Mouse (Mus musculus) limb, embryonic 11.5 days (tissue): ENCODE measurements around the gene Cyp2j8. TPM values are rescaled to one million over a fixed set of nuclear protein-coding genes. Genes with fewer than 3 reads are reported as not detected.
"Not testable (repeated sequence)": the region's sequence is repeated elsewhere in the genome, so short reads cannot be mapped to it uniquely, and the experiment has no call there.

ENCODE experiments used
- ATAC-seq: fragments of 200-750 bp; cut with Nextera tagmentation; 2 replicates; pipeline ENCODE4 v1.8.0; 2017; ENCODE audit warnings: low read depth; ENCODE audit not compliant: insufficient number of reproducible peaks, low FRiP score, low TSS enrichment
- DNase-seq: peaks from one replicate; pipeline ENCODE4 v3.0.0-alpha.2; 2015; ENCODE audit warnings: low spot score
- H3K27ac ChIP-seq: fragments of 300-500 bp; sonication (generic); replicated peaks from 2 replicates; pipeline ENCODE4 v1.5.1; 2014; ENCODE audit warnings: low read depth, mild to moderate bottlenecking, low read length
- H3K27me3 ChIP-seq: fragments of 300-500 bp; sonication (generic); 2 replicates; pipeline ENCODE4 v1.6.1; 2014; ENCODE audit warnings: mild to moderate bottlenecking, low read length, mixed read lengths; ENCODE audit not compliant: control insufficient read depth, insufficient read depth
- H3K36me3 ChIP-seq: fragments of 300-500 bp; sonication (generic); 2 replicates; pipeline ENCODE4 v1.6.1; 2014; ENCODE audit warnings: mild to moderate bottlenecking, low read length, moderate library complexity, mixed read lengths; ENCODE audit not compliant: control insufficient read depth, insufficient read depth
- H3K4me1 ChIP-seq: fragments of 300-500 bp; sonication (generic); 2 replicates; pipeline ENCODE4 v1.6.1; 2014; ENCODE audit warnings: low read length, mixed read lengths; ENCODE audit not compliant: control insufficient read depth, insufficient read depth
- H3K4me2 ChIP-seq: fragments of 300-500 bp; sonication (generic); 2 replicates; pipeline ENCODE4 v1.6.1; 2014; ENCODE audit warnings: low read depth, mild to moderate bottlenecking, moderate library complexity; ENCODE audit not compliant: severe bottlenecking
- H3K4me3 ChIP-seq: fragments of 300-500 bp; sonication (generic); 2 replicates; pipeline ENCODE4 v1.5.1; 2014; ENCODE audit warnings: low read depth, low read length
- H3K9ac ChIP-seq: fragments of 300-500 bp; sonication (generic); 2 replicates; pipeline ENCODE4 v1.6.1; 2014; ENCODE audit warnings: mild to moderate bottlenecking, low read length
- H3K9me3 ChIP-seq: fragments of 300-500 bp; sonication (generic); 2 replicates; pipeline ENCODE4 v1.6.1; 2016; ENCODE audit warnings: low read length; ENCODE audit not compliant: control insufficient read depth
- WGBS: fragments of 180-500 bp; shearing (Covaris S2); extraction: QIAGEN DNeasy Blood & Tissue Kit; methylation state at CpG from one replicate; pipeline ENCODE4 v1.1.7; 2014; 5-methylcytosine and 5-hydroxymethylcytosine counted together
- polyA plus RNA-seq: library from polyadenylated mRNA; unstranded; fragments of >200 nt; fragmentation: Nextera tagmentation; extraction: Ambion mirVana; gene quantifications from 2 replicates; pipeline ENCODE4 v1.2.1, GENCODE M21; 2014

The Cyp2j8 gene
- not detected in 2 replicates for polyA plus RNA-seq

DNA sequence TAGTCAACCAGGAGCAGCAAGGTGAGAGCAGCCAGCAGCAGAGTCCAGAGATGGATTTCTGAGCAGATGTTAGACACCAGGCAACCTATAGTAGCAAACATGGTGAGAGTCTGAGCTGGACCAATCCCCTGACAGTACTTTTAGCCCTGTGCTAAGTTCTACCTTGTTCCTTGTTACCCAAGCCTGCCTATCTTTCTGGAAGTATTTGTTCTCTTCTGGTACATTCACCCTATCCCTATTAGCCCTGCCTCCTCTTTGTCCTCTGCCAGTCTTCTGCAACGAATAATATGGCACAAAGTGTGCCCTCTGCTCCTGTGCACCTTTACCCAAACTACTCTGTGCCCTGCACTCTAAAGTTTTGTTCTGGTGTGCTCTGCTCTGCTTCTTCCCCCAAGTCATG lies at the start of gene Cyp2j8:
Cyp2j8 (minus strand) TSS at position 101 of the 400 bp plus-strand sequence.
- Histone ChIP-seq H3K4me3 (no peak within 1 kb of the TSS), H3K9ac (no peak within 1 kb of the TSS), H3K27me3 (no peaks in the 10 kb centered on the region), H3K4me1 (no peaks in the 10 kb centered on the region), H3K27ac (no peak within 1 kb of the TSS), H3K36me3 (no peaks in the 10 kb centered on the region), H3K9me3 (no peaks in the 10 kb centered on the region), H3K4me2 (no peak within 1 kb of the TSS)
- ATAC-seq (no peak), DNase-seq (no peak)
- 93% methylated on average over 1 of the region's 1 CpGs for WGBS

DNA sequence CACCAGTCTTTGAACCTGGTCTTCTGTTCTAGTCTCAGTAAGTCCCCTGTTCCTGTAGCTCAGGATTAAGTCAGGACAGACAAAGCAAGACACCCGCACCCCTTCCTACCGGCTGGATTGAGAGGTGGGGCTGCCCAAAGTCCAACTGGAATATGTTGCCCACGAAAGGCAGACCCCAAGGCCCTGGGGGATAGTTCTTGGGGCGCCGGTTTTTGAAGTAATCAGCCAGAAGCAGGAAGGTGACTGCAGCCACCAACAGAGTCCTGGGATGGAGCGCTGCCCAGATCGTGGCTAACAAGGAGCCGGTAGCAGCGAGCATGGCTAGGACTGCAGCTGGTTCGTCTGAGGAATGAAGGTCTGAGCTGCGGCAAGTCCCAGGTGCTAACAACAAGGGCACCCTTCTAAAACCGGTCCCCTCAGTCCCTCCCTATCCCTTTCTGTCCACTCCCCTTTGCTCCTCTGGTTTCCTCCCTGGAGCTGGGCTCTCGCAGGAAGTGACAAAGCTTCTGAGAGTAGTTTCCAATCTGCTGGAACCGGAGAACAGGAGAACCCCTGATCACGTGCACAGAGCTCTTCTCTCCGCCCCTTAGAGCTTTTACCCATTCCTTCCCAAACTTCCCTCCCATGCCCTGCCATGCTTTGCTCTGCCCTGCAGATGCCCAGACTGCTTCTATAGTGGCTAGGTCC lies 46.1 kb upstream of the Cyp2j8 start, which contains the start of gene Cyp2j6:
Cyp2j6 (minus strand) TSS at position 529 of the 687 bp plus-strand sequence.
- Histone ChIP-seq H3K36me3 (no peaks in the 10 kb centered on the region), H3K4me3 (peak within 1 kb of the TSS; percentile 61), H3K4me2 (peak within 1 kb of the TSS; percentile 46), H3K9ac (peak within 1 kb of the TSS; percentile 67), H3K4me1 (no peaks in the 10 kb centered on the region), H3K9me3 (no peaks in the 10 kb centered on the region), H3K27ac (no peak within 1 kb of the TSS), H3K27me3 (no peaks in the 10 kb centered on the region)
- ATAC-seq (peak; percentile 96), DNase-seq (peak; percentile 70)
- 2% methylated on average over 16 of the region's 16 CpGs for WGBS

DNA sequence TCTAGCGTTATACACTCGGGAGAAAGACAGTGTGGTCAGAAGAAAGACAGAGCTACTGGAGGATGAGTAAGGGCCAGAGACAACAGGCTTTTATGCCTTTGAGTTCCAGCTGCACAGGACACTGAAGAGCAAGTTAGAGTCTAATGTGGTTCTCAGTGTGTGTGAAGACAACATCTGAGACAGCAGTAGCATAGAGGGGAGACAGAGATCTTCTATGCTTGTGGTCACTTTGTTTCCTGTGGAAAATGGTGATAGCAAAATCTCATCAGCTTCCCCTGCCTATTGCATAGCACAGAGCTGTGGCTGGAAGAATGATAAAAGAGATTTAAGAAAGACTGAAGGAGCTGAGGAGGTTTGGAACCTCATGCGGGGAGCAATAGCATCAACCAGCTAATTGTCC lies 44.4 kb upstream of the Cyp2j8 start:
- Histone ChIP-seq H3K4me3 (no peak overlapping the region), H3K4me2 (no peak overlapping the region), H3K36me3 (no peaks in the 10 kb centered on the region), H3K27ac (no peak overlapping the region), H3K4me1 (no peaks in the 10 kb centered on the region), H3K9me3 (no peaks in the 10 kb centered on the region), H3K27me3 (no peaks in the 10 kb centered on the region), H3K9ac (no peak overlapping the region)
- whole genome bisulfite sequencing, result 99% methylated on average over 3 of the region's 3 CpGs
- ATAC-seq, result no peak
- no peak for DNase-seq

DNA sequence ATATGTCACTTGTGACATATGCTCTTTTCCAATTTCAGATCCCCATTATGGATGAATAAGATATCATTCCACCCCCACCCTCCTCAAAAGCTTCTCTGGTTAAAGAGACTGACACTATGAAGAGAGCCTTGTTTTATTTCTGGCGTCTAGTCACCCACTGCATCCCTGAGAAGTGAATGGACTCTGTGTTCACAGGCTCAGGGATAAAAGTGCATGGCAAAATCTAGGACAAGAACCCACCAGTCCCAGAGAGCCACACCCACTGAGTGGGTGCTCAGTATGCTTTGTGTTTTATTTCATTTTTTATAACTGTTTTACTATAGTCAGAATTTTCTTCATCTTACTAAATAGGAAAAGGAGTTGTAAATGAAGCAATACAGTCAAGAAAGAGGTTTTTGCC lies 38.8 kb upstream of the Cyp2j8 start:
- WGBS, result 78% methylated on average over 1 of the region's 1 CpGs
- H3K27me3 ChIP-seq, result no peaks in the 10 kb centered on the region
- no peak for DNase-seq
- H3K36me3 ChIP-seq, result no peaks in the 10 kb centered on the region
- no peak overlapping the region for H3K9ac ChIP-seq
- no peaks in the 10 kb centered on the region for H3K9me3 ChIP-seq
- no peak overlapping the region for H3K4me3 ChIP-seq
- ATAC-seq, result no peak
- H3K27ac ChIP-seq, result no peak overlapping the region
- no peak overlapping the region for H3K4me2 ChIP-seq
- no peaks in the 10 kb centered on the region for H3K4me1 ChIP-seq

DNA sequence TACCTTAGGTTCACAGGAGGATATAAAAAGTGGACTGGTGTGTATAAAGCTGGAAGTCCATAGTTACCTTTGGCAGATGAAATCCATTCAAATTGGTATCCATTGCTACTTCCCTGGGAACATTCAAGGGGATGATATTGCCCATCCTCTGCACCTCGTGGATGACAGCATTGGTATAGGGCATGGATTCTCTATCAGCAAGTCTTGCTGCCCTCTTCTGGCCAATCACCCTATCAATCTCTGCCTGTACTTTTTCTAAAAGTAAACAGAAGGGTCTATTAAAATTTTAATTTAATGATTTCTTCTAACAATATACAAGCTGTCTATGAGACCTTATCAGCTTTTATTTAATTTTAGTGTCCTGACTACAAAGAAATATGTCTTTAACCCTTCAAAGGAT lies 18.6 kb upstream of the Cyp2j8 start:
- 24% methylated on average over 1 of the region's 1 CpGs for WGBS
- DNase-seq (no peak), ATAC-seq (no peak)
- no peak overlapping the region for H3K9ac ChIP-seq
- H3K27ac ChIP-seq, result no peak overlapping the region
- H3K4me3 ChIP-seq, result no peak overlapping the region
- no peaks in the 10 kb centered on the region for H3K9me3 ChIP-seq
- no peaks in the 10 kb centered on the region for H3K36me3 ChIP-seq
- no peaks in the 10 kb centered on the region for H3K27me3 ChIP-seq
- H3K4me1 ChIP-seq, result no peaks in the 10 kb centered on the region
- no peak overlapping the region for H3K4me2 ChIP-seq

DNA sequence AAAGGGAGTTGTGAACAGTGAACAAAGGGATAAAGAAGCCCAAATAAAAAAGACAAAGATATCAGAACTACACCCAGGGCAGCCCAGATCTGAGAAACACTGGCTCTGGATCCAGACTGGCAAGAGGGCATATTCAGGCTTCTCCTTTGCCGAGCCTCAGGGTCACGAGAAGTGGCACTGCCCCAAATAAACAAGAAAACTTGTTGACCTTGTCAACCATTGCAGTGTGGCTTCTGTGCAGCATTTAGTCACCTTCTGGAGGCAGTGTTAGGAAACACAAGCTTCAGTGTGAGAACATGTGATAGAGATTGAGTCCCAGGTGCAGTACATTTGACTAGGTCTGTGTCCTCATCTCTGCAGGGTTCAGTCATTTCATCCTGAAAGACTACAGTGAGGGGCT lies 15.1 kb upstream of the Cyp2j8 start:
- Histone ChIP-seq H3K36me3 (no peaks in the 10 kb centered on the region), H3K4me3 (no peak overlapping the region), H3K27ac (no peak overlapping the region), H3K4me1 (no peaks in the 10 kb centered on the region), H3K9ac (no peak overlapping the region), H3K9me3 (no peaks in the 10 kb centered on the region), H3K27me3 (no peaks in the 10 kb centered on the region), H3K4me2 (no peak overlapping the region)
- ATAC-seq (no peak), DNase-seq (no peak)
- WGBS, result 84% methylated on average over 2 of the region's 2 CpGs

DNA sequence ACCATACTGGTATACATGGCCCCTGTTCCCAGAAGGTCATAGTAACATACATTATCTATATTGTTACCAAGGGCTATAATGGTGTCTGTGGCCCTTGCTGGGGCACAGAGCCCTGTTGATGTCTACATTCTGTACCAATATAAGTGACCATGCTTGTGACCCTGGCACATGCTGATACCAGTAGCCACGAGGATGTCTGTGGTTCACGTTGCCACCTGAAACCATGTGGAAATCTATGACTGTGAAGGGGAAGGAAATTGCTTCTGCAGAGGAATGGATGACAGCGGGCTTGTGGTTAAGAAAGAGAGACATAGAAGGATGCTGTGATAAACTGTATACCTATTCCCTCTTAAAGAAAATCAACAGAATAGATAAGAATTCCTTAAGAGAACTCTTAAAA lies 2.9 kb upstream of the Cyp2j8 start:
- Histone ChIP-seq H3K36me3 (no peaks in the 10 kb centered on the region), H3K9ac (no peak overlapping the region), H3K4me1 (no peaks in the 10 kb centered on the region), H3K27ac (no peak overlapping the region), H3K9me3 (no peaks in the 10 kb centered on the region), H3K4me2 (no peak overlapping the region), H3K4me3 (no peak overlapping the region), H3K27me3 (no peaks in the 10 kb centered on the region)
- ATAC-seq (no peak), DNase-seq (no peak)
- 90% methylated on average over 3 of the region's 3 CpGs for WGBS

DNA sequence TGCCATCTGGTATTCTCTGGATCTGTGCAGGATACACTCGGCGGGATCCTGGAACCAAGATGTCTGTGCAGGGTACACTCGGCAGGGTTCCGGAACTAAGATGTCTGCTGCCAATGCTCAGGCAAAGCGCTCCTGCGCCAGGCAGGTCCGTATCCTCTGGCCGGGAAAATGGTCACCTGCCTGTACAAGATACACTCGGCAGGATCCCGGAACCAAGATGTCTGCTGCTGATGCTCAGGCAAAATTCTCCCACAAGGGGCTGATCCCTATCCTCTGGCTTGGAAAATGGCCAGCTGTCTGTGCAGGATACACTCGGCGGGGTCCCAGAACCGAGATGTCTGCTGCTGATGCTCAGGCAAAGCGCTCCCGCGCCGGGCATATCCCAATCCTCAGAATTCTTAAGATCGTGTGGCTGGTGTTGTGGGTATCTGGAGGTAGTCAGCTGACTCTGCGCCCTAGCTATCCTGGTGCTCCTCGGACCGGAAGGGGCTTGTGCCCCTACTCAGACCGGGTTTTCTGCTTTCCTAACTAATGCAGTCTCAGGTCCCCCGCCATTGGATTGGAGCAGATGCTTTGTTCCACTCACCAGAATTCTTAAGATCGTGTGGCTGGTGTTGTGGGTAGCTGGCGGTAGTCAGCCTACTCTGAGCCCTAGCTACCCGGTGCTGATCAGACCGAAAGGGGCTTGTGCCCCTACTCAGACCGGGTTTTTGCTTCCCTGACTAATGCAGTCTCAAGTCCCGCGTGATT lies 43.7 kb downstream of the Cyp2j8 start:
- H3K9me3 ChIP-seq, H3K36me3 ChIP-seq, H3K27me3 ChIP-seq, ATAC-seq, DNase-seq, H3K4me1 ChIP-seq, H3K27ac ChIP-seq, H3K9ac ChIP-seq, H3K4me3 ChIP-seq, H3K4me2 ChIP-seq: not testable (repeated sequence)
- 81% methylated on average over 30 of the region's 30 CpGs for WGBS
